Mouse (Mus musculus) neural tube, embryonic 12.5 days (tissue): Measurements from ENCODE around the gene Cox19. TPM values are rescaled to one million over a fixed set of nuclear protein-coding genes. Genes with fewer than 3 reads are reported as not detected.

Experiments used
- ATAC-seq: fragments of 200-750 bp; cut with Nextera tagmentation; 2 replicates; pipeline ENCODE4 v1.8.0; 2017; ENCODE audit warnings: low read depth, mild to moderate bottlenecking, moderate TSS enrichment, moderate library complexity; ENCODE audit not compliant: low FRiP score
- H3K27ac ChIP-seq: fragments of 300-500 bp; sonication (generic); 2 replicates; pipeline ENCODE4 v1.5.1; 2016
- H3K27me3 ChIP-seq: fragments of 300-500 bp; sonication (generic); replicated peaks from 2 replicates; pipeline ENCODE4 v1.6.1; 2016; ENCODE audit warnings: mild to moderate bottlenecking
- H3K36me3 ChIP-seq: fragments of 300-500 bp; sonication (generic); 2 replicates; pipeline ENCODE4 v1.6.1; 2016; ENCODE audit warnings: mild to moderate bottlenecking
- H3K4me1 ChIP-seq: fragments of 300-500 bp; sonication (generic); 2 replicates; pipeline ENCODE4 v1.6.1; 2016
- H3K4me2 ChIP-seq: fragments of 300-500 bp; sonication (generic); replicated peaks from 2 replicates; pipeline ENCODE4 v1.6.1; 2016; ENCODE audit warnings: mild to moderate bottlenecking
- H3K4me3 ChIP-seq: fragments of 300-500 bp; sonication (generic); 2 replicates; pipeline ENCODE4 v1.5.1; 2016
- H3K9ac ChIP-seq: fragments of 300-500 bp; sonication (generic); 2 replicates; pipeline ENCODE4 v1.6.1; 2016; ENCODE audit warnings: mild to moderate bottlenecking
- H3K9me3 ChIP-seq: fragments of 300-500 bp; sonication (generic); 2 replicates; pipeline ENCODE4 v1.6.1; 2016; ENCODE audit warnings: mild to moderate bottlenecking
- WGBS: fragments of 180-500 bp; shearing (Covaris S2); methylation state at CpG from one replicate; pipeline ENCODE4 v1.1.7; 2016; 5-methylcytosine and 5-hydroxymethylcytosine counted together
- polyA plus RNA-seq: library from polyadenylated mRNA; unstranded; fragments of >200 nt; fragmentation: Nextera tagmentation; extraction: Ambion mirVana; gene quantifications from 2 replicates; pipeline ENCODE4 v1.2.1, GENCODE M21; 2016

Cox19 gene
- polyA plus RNA-seq, 1 experiment from 2014 or later, result 124 TPM

DNA sequence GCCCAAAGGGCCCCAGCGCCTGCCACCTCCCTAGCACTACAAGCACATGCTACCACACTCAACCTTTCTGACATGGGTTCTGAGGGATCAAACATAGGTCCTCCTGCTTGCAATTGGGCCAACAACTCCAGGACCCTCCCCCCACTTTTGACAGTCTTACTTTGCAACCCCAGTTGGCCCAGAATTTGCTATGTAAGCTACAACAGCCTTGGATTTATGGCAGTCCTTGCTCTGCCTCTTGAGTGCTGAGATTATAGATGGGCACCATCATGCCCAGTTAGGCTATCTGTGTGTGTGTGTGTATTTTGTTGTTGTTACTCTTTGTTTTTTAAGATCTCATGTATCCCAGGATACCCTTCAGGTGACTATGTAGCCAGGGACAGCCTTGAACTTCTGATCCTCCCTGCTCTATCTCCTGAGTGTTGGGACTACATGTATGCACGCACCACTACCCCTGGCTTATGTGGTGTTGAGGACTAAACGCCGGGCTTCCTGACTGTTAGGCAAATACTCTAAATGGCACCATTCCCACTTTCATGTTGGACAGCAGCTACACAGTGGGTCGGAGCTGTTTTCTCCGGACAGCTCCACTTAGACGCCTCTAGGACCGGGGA, 28.7 kb upstream of the Cox19 start:
- Histone ChIP-seq H3K27ac (no peak overlapping the region), H3K27me3 (no peaks in the 10 kb centered on the region), H3K9ac (peak overlapping the region; percentile 75; the same call in 1 of the 2 replicates), H3K4me3 (peak overlapping the region; percentile 63), H3K9me3 (no peaks in the 10 kb centered on the region), H3K4me2 (peak overlapping the region; percentile 95), H3K4me1 (peaks cover 38% of the 10 kb centered on the region), H3K36me3 (no peaks in the 10 kb centered on the region)
- ATAC-seq, result peak; percentile 23
- 27% methylated on average over 8 of the region's 8 CpGs for WGBS

DNA sequence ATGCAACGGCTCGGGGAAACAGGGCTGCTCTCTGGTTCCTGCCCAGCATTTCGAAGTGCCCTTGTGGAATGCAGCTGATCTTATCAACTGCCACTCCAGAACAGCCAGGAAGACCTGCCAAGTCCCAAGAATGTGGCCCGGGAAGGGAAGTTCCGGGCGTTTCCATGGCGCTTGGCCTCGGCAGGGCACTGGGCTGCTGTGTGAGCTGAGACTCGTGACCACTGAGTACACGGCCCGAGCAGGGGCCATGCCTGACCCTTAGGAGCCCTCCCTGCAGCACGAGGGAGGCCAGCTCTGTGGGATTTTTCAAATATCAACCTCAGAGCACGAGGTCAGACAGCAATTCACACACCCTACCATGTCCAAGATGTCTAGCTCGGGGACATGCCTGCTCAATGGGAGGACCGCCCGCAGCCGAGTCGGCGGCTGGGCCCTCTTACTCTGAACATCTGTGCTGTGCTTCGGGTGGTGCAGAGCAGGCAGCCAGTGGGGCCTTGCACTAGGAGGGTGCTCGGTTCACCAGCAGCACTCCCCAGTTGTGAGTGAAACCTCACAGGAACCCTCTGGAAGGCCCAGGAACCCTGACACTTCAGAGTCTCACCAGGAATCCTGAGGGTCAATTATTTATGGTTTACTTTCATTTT, 27.9 kb upstream of the Cox19 start:
- no peak for ATAC-seq
- Histone ChIP-seq H3K9me3 (no peaks in the 10 kb centered on the region), H3K36me3 (no peaks in the 10 kb centered on the region), H3K4me3 (no peak overlapping the region), H3K4me1 (peaks cover 32% of the 10 kb centered on the region), H3K4me2 (no peak overlapping the region), H3K27me3 (no peaks in the 10 kb centered on the region), H3K27ac (no peak overlapping the region), H3K9ac (0 out of 2 replicates have a peak overlapping the region, but pooled peaks have one; percentile 13)
- WGBS, result 62% methylated on average over 21 of the region's 21 CpGs

DNA sequence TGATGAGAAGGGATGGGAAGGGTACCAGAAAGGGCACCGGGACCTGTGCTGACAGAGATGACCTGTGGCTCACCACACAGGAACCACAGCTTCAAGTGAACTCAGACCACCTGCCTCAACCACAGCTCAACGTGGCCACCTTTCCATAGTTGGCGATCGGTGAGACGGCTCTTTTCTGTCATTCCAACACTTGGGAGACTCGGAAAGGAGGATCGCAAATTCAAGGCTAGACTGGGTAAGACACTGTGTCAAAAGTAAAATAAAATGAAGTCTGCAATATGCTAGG, 27.0 kb upstream of the Cox19 start:
- H3K4me2 ChIP-seq, result no peak overlapping the region
- peaks cover 30% of the 10 kb centered on the region for H3K4me1 ChIP-seq
- no peak overlapping the region for H3K4me3 ChIP-seq
- no peaks in the 10 kb centered on the region for H3K36me3 ChIP-seq
- no peaks in the 10 kb centered on the region for H3K27me3 ChIP-seq
- H3K9ac ChIP-seq, result no peak overlapping the region
- no peaks in the 10 kb centered on the region for H3K9me3 ChIP-seq
- ATAC-seq, result no peak
- WGBS, result 95% methylated on average over 7 of the region's 7 CpGs
- H3K27ac ChIP-seq, result no peak overlapping the region

DNA sequence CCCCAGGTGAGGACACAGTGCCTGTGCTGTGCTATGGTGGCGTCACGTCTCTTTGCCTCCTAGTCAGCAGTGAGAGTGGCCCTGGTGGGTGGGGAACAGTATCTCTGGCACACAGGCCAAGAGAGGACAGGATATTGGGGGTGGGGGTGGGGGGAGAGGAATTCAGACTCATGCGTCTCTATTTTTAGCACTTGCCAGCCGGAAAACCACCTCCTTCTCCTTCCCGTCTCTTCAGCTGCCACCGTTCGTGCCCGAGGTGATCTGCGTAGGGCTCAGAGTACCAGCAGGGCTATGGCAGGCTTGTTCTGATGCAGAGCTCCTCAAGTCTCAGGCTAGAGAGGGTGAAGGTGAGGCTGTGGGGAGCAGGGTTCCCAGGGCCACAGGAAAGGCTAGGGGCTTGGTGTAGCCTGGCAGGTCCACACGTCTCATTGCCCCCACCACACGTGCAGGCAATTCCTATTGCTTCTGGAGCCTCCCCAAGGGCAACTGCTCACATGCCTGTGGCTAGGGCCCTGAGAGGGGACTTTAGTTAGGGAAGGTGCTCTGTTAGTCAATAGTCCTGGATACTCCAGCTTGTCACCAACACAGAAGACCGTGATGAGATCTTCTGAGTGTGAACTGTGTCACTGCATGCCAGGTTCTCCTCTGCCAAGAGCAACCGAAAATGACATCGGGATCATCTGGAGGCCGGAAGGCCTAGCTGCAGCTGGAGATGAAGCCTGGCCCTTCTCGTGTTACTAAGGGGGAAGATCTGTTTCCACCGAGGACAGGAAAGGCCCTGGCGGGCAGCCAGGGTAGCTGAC, 26.5 kb upstream of the Cox19 start, which contains the start of gene Gpr146:
TSS of gene Gpr146 (plus strand) at position 230 of the 803 bp plus-strand sequence.
- no peak for ATAC-seq
- Histone ChIP-seq H3K4me1 (peaks cover 26% of the 10 kb centered on the region), H3K4me3 (no peak within 1 kb of the TSS), H3K27ac (no peak within 1 kb of the TSS), H3K4me2 (no peak within 1 kb of the TSS; the same call in 1 of the 2 replicates), H3K9me3 (no peaks in the 10 kb centered on the region), H3K27me3 (no peaks in the 10 kb centered on the region), H3K9ac (no peak within 1 kb of the TSS), H3K36me3 (no peaks in the 10 kb centered on the region)
- 79% methylated on average over 18 of the region's 18 CpGs for WGBS

DNA sequence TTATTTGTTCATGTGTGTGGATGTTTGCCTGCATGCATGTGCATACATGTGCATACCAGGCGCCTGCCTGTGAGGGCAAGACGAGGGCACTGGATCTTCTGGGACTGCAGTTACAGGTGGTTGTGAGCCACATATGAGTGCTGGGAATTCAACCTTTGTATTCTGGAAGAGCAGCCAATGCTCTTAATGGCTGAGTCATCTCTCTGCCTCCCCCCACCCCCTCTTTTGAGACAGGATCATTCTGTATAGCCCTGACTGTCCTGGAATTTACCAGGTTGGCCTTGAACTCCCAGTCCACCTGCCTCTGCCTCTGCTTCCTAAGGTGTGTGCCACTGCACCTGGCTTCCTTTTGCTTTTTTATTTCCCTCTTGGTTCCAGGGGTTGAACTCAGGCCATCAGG, 23.6 kb upstream of the Cox19 start:
- ATAC-seq, result no peak
- 90% methylated on average over 2 of the region's 2 CpGs for WGBS
- H3K4me3 ChIP-seq, result no peak overlapping the region
- no peak overlapping the region for H3K4me2 ChIP-seq
- peaks cover 34% of the 10 kb centered on the region for H3K4me1 ChIP-seq
- H3K27ac ChIP-seq, result no peak overlapping the region
- no peaks in the 10 kb centered on the region for H3K9me3 ChIP-seq
- no peaks in the 10 kb centered on the region for H3K36me3 ChIP-seq
- no peak overlapping the region for H3K9ac ChIP-seq
- H3K27me3 ChIP-seq, result no peaks in the 10 kb centered on the region

DNA sequence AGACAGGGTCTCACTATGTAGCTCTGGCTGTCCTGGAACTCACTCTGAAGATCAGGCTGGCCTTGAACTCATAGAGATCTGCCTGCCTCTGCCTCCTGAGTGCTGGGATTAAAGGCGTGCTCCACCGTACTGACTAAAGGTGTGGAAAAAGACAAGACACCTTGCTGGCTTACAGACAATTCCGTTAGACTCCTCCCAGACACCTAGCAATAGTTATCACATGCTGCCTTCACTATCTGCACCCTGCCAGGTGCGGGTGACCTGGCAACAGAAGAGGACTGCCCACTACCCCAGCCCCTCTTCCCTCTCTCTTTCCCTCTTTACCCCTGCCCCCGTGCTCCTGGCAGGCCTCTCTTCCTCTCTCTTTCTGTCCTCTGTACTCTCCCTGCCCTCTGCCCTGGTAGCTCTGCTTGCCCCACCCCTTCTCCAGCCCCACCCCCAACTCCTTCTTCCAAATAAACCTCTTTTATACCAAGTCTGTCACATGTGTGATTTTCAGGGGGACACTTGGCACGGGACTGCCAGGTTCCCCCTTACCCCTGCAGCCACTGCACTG, 22.7 kb upstream of the Cox19 start:
- H3K27me3 ChIP-seq, result no peaks in the 10 kb centered on the region
- no peak overlapping the region for H3K9ac ChIP-seq
- H3K36me3 ChIP-seq, result no peaks in the 10 kb centered on the region
- peaks cover 29% of the 10 kb centered on the region for H3K4me1 ChIP-seq
- ATAC-seq, result no peak
- no peak overlapping the region for H3K4me3 ChIP-seq
- no peak overlapping the region for H3K27ac ChIP-seq
- H3K4me2 ChIP-seq, result no peak overlapping the region
- WGBS, result 76% methylated on average over 6 of the region's 6 CpGs
- H3K9me3 ChIP-seq, result no peaks in the 10 kb centered on the region

DNA sequence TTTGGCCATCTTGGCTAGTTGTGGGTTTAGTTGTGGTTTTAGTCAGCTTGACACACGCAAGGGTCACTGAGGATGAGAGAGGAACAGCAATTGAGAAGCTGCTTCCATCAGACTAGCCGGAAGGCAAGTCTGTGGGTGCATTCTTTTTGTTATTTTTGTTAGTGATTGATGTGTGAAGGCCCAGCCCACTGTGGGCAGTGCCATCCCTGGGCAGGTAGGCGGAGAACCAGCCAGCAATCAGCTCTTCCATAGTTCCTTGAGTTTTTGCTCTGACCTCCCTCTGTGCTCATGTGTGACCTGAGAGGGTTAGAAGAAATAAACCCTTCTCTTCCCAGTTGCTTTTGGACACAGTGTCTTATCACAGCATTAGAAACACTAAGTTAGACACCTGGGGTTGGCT, 21.9 kb upstream of the Cox19 start:
- no peak overlapping the region for H3K9ac ChIP-seq

DNA sequence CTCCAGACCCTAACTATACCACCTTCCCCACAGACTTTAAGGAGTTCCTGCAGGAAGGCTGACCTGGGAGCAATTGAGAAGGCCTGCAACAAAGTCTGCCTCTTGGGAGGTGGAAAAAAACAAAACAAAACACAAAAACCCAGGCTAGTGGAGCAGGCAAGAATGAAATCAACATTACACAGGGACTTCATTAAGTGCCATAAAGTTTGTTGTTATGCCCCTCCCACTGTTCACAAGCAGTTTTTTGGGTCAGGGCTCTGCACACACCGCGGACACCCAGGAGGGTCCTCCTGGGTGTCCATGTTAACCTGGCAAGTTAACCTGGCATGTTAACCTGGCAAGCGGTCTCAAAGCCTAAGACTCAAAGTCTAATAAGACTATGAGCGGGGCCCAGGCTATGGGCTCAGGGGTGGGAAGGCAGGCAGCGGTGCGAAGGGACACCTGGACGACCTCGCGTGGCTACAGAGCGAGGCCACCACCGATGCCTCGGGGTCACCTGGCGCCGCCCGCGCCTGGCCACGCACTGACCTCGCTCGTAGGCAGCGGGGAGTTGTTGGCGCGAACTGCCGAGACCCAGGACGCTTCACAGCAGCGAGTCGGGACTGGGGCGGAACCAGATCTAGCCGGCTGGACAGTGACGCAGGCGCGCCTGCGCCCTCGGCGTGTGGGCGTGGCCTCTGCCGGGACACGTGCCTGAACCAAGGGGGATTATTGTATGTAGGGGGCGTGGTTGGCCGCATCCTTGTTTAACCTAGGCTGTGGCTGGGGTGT, 20.6 kb upstream of the Cox19 start:
- Histone ChIP-seq H3K36me3 (no peaks in the 10 kb centered on the region), H3K4me2 (peak overlapping the region; percentile 68), H3K9ac (peak overlapping the region; percentile 81), H3K9me3 (no peaks in the 10 kb centered on the region), H3K27ac (no peak overlapping the region), H3K4me1 (peaks cover 20% of the 10 kb centered on the region), H3K4me3 (peak overlapping the region; percentile 52), H3K27me3 (no peaks in the 10 kb centered on the region)
- 1% methylated on average over 39 of the region's 39 CpGs for WGBS
- peak; percentile 93 for ATAC-seq

More for the DNA sequence above, 21.9 kb upstream of the Cox19 start:
- 83% methylated on average over 3 of the region's 3 CpGs for WGBS
- Histone ChIP-seq H3K4me1 (peaks cover 25% of the 10 kb centered on the region), H3K9me3 (no peaks in the 10 kb centered on the region), H3K4me3 (no peak overlapping the region), H3K4me2 (no peak overlapping the region), H3K27ac (no peak overlapping the region), H3K27me3 (no peaks in the 10 kb centered on the region), H3K36me3 (no peaks in the 10 kb centered on the region)
- no peak for ATAC-seq

DNA sequence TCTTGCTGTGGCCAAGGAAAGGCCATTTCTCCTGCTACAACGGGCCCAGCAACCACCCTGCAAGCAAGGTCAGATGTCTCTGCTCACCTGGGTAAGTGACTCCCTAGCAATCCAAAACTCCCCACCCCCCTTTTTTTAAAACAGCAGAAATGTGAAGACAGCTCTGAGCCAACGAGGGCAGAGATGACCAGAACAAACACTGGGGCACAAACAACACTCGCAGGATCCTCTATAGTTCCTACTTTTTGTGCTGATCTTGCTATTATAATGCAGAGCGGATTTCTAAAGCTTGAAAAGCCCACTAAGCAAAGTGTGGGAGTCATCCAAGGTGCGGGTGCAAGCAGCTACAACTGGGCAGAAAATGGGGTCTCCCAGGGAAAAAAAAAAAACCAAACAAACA, 19.9 kb upstream of the Cox19 start:
- H3K4me3 ChIP-seq, result no peak overlapping the region
- H3K4me2 ChIP-seq, result peak overlapping the region; percentile 68
- no peaks in the 10 kb centered on the region for H3K9me3 ChIP-seq
- peaks cover 20% of the 10 kb centered on the region for H3K4me1 ChIP-seq
- H3K27ac ChIP-seq, result no peak overlapping the region
- WGBS, result 67% methylated on average over 5 of the region's 5 CpGs
- no peaks in the 10 kb centered on the region for H3K27me3 ChIP-seq
- no peaks in the 10 kb centered on the region for H3K36me3 ChIP-seq
- ATAC-seq, result no peak
- peak overlapping the region; percentile 81; the same call in 1 of the 2 replicates for H3K9ac ChIP-seq

DNA sequence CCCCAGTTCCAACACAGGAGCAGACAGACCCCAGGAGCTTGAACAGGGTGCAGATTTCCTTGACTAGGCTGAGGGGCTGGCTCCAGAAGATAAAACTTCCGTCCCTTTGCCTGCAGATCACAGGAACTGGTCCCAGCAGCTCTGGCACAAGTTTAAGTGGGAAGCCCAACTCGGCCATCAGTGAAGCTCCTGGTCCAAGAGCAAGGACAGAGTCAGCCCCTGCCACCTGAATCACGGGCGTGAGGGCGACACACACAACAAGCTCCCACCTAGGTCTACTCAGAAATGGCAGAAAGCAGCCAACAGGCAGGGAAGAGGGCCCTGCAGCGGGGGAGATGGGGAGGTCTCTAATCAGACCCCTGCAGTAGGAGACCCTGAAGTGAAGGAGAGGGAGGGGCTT, 19.1 kb upstream of the Cox19 start:
- Histone ChIP-seq H3K9ac (no peak overlapping the region), H3K36me3 (no peaks in the 10 kb centered on the region), H3K4me3 (no peak overlapping the region), H3K9me3 (no peaks in the 10 kb centered on the region), H3K4me2 (0 out of 2 replicates have a peak overlapping the region, but pooled peaks have one; percentile 68), H3K27me3 (no peaks in the 10 kb centered on the region), H3K27ac (no peak overlapping the region), H3K4me1 (peaks cover 22% of the 10 kb centered on the region)
- 90% methylated on average over 6 of the region's 6 CpGs for WGBS
- no peak for ATAC-seq

DNA sequence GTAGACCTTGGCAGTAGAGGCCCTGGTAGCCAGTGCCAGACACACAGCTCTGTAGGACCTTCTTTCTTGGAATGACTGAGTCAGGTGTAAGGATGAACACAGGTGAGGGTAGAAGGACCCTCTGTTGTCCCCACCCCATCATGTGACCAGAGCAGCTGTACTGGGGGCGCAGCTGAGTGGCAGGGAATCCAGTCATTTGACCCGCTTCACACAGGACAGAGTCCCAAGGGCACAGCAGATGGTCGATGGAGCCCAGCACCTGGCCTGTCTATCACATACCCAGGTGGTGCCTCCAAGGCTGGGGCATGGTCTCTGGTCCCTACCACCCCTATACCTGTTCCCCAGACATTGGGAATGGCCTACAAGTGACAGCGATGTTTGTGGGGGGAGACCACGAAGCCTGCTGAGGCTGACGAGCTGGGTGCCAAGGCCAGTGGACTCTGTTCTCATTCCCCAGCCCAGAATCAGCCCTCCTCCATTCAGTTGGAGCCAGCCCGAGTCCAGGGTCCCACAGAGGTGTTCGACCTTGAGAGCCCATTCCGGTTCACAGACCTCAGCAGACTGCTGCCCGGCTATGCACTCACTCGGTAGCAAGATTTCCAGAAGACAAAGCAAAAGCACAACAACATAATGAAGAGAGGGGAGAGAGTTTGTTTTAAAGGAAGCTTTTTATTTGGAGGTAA, 17.6 kb upstream of the Cox19 start:
- Histone ChIP-seq H3K9me3 (no peaks in the 10 kb centered on the region), H3K27ac (no peak overlapping the region), H3K4me2 (no peak overlapping the region), H3K9ac (no peak overlapping the region), H3K36me3 (peaks cover 1% of the 10 kb centered on the region; the same call in 1 of the 2 replicates), H3K27me3 (no peaks in the 10 kb centered on the region), H3K4me1 (peaks cover 36% of the 10 kb centered on the region), H3K4me3 (no peak overlapping the region)
- 88% methylated on average over 11 of the region's 11 CpGs for WGBS
- no peak for ATAC-seq
